ENCODE assay signal across 11 mouse cellular contexts in genomic region chr3:79576468-79576816, GRCm38 (mm10). TPM values are rescaled to one million over a fixed set of nuclear protein-coding genes. Genes with fewer than 3 reads are reported as not detected.
DNase-seq lines count a peak whose midpoint lies in the region; ATAC-seq and TF ChIP-seq lines count a peak whose summit lies in the region.
"Had no signal": no experiment of that assay in that cellular context is flagged by ENCODE, and none has a peak within 500 bp of the region (broad histone marks: within the 10 kb centered on the region; RNA-seq: fewer than 3 reads in every experiment).

No protein-coding gene starts in this region.

- H3K27me3 ChIP-seq in kidney, embryonic 14.5 days (ENCODE audit: control insufficient read depth, insufficient read depth, low read length) = no peaks in the 10 kb centered on the region
- no peaks in the 10 kb centered on the region for H3K27me3 ChIP-seq in neural tube, embryonic 13.5 days
- no peaks in the 10 kb centered on the region for H3K27me3 ChIP-seq in intestine, embryonic 15.5 days (replicated peaks)
- no peaks in the 10 kb centered on the region for H3K27me3 ChIP-seq in stomach, postnatal 0 days (ENCODE audit: control insufficient read depth, insufficient read depth, low read length)

- no peak for TF ChIP-seq CTCF in stomach, postnatal 0 days (IDR thresholded peaks at IDR 0.05; ENCODE audit: low read depth)

- TF ChIP-seq EP300 in stomach, postnatal 0 days (optimal IDR thresholded peaks at IDR 0.05) = no peak

- H3K4me2 ChIP-seq in kidney, embryonic 14.5 days (replicated peaks; ENCODE audit: low read depth, low read length) = peak overlapping the region; percentile 15; the same call in 1 of the 2 replicates
- 0 out of 2 replicates have a peak overlapping the region, but pooled peaks have one; percentile 11 for H3K4me2 ChIP-seq in neural tube, embryonic 13.5 days
- 0 out of 2 replicates have a peak overlapping the region, but pooled peaks have one; percentile 26 for H3K4me2 ChIP-seq in intestine, embryonic 15.5 days (replicated peaks)
- H3K4me2 ChIP-seq in stomach, postnatal 0 days (replicated peaks; ENCODE audit: low read depth) = no peak overlapping the region

- no peaks in the 10 kb centered on the region for H3K9me3 ChIP-seq in kidney, embryonic 14.5 days (ENCODE audit: control insufficient read depth, low read length)
- H3K9me3 ChIP-seq in neural tube, embryonic 13.5 days = no peaks in the 10 kb centered on the region
- H3K9me3 ChIP-seq in intestine, embryonic 15.5 days = no peaks in the 10 kb centered on the region
- H3K9me3 ChIP-seq in stomach, postnatal 0 days (ENCODE audit: control insufficient read depth, low read length) = no peaks in the 10 kb centered on the region
- H3K9me3 ChIP-seq: G1E had no signal

- H3K27ac ChIP-seq in kidney, embryonic 14.5 days (ENCODE audit: low read depth, low read length) = no peak overlapping the region
- H3K27ac ChIP-seq in neural tube, embryonic 13.5 days (replicated peaks) = peak overlapping the region; percentile 64
- H3K27ac ChIP-seq in intestine, embryonic 15.5 days = no peak overlapping the region
- no peak overlapping the region for H3K27ac ChIP-seq in stomach, postnatal 0 days (replicated peaks)

- no peak overlapping the region for H3K4me3 ChIP-seq in kidney, embryonic 14.5 days (ENCODE audit: low read length)
- no peak overlapping the region for H3K4me3 ChIP-seq in neural tube, embryonic 13.5 days
- H3K4me3 ChIP-seq in intestine, embryonic 15.5 days (replicated peaks) = no peak overlapping the region
- H3K4me3 ChIP-seq in stomach, postnatal 0 days (ENCODE audit: low read depth, low read length) = no peak overlapping the region

- no peak for DNase-seq in kidney, postnatal 4 days
- no peak for DNase-seq in neural tube, embryonic 10.5 days (ENCODE audit: extremely low spot score, low spot score)
- no peak for DNase-seq in stomach, postnatal 0 days (ENCODE audit: low spot score)
- no peak for DNase-seq in gastrocnemius, adult 18-20 months (ENCODE audit: low spot score)
- DNase-seq in spleen, postnatal 14 days (ENCODE audit: low spot score in 2 of 2) = no peak
- DNase-seq: layer of hippocampus, adult 9-11 months had no signal

- 13% methylated on average over 3 of the region's 3 CpGs for WGBS in kidney, embryonic 14.5 days
- WGBS in neural tube, embryonic 13.5 days = 29% methylated on average over 3 of the region's 3 CpGs
- 15% methylated on average over 3 of the region's 3 CpGs for WGBS in intestine, embryonic 15.5 days
- 5% methylated on average over 3 of the region's 3 CpGs for WGBS in stomach, postnatal 0 days

- no peak overlapping the region for H3K9ac ChIP-seq in kidney, embryonic 14.5 days (ENCODE audit: low read depth, low read length)
- H3K9ac ChIP-seq in neural tube, embryonic 13.5 days = no peak overlapping the region
- no peak overlapping the region for H3K9ac ChIP-seq in intestine, embryonic 15.5 days
- H3K9ac ChIP-seq in stomach, postnatal 0 days (ENCODE audit: low read length) = no peak overlapping the region

- peak; percentile 40; the same call in 1 of the 2 replicates for ATAC-seq in kidney, embryonic 14.5 days (ENCODE audit: low FRiP score, low TSS enrichment)
- 0 out of 2 replicates have a peak, but pooled peaks have one; percentile 20 for ATAC-seq in neural tube, embryonic 13.5 days (ENCODE audit: low read depth)
- ATAC-seq in intestine, embryonic 15.5 days = peak; percentile 22
- peak; percentile 30; the same call in 1 of the 2 replicates for ATAC-seq in stomach, postnatal 0 days (ENCODE audit: low FRiP score, low TSS enrichment)
- ATAC-seq: activated CD4-positive, CD25-positive, alpha-beta regulatory T cell, adult 4 months had no signal

- H3K36me3 ChIP-seq in kidney, embryonic 14.5 days (ENCODE audit: control insufficient read depth, insufficient read depth, low read length) = no peaks in the 10 kb centered on the region
- no peaks in the 10 kb centered on the region for H3K36me3 ChIP-seq in neural tube, embryonic 13.5 days
- H3K36me3 ChIP-seq in intestine, embryonic 15.5 days = no peaks in the 10 kb centered on the region
- no peaks in the 10 kb centered on the region for H3K36me3 ChIP-seq in stomach, postnatal 0 days (ENCODE audit: control insufficient read depth, insufficient read depth, low read length)
- H3K36me3 ChIP-seq: G1E had no signal

- peaks cover 4% of the 10 kb centered on the region; the same call in 1 of the 2 replicates for H3K4me1 ChIP-seq in kidney, embryonic 14.5 days (ENCODE audit: control insufficient read depth, insufficient read depth, low read length)
- peaks cover 13% of the 10 kb centered on the region; the same call in 1 of the 2 replicates for H3K4me1 ChIP-seq in neural tube, embryonic 13.5 days (replicated peaks)
- H3K4me1 ChIP-seq in intestine, embryonic 15.5 days (replicated peaks) = peaks cover 6% of the 10 kb centered on the region; the same call in 1 of the 2 replicates
- no peaks in the 10 kb centered on the region for H3K4me1 ChIP-seq in stomach, postnatal 0 days (replicated peaks; ENCODE audit: control insufficient read depth, insufficient read depth)

RNA-seq across cellular contexts. Expression of gene Fnip2, which starts 8.8 kb away (rescaled TPM):
- polyA plus RNA-seq in kidney, embryonic 14.5 days (2014; fragmentation: Nextera tagmentation; extraction: Ambion mirVana) = 4.4 and 6.9 TPM in 2 replicates
- 5.9 and 7.0 TPM in 2 replicates for polyA plus RNA-seq in neural tube, embryonic 13.5 days (2015; fragmentation: Nextera tagmentation; extraction: Ambion mirVana)
- polyA plus RNA-seq in intestine, embryonic 15.5 days (2015; fragmentation: Nextera tagmentation; extraction: Ambion mirVana) = 3.3 and 3.9 TPM in 2 replicates
- 2.5 and 2.6 TPM in 2 replicates for polyA plus RNA-seq in stomach, postnatal 0 days (2015; fragmentation: Nextera tagmentation; extraction: Ambion mirVana)
- total RNA-seq in gastrocnemius, adult 18-20 months (2021) = 1 to 10 TPM; 3.4 to 4.6 TPM

RNA-seq across cellular contexts. Expression of gene Ppid, which starts 14.7 kb away (rescaled TPM):
- 164 and 189 TPM in 2 replicates for polyA plus RNA-seq in kidney, embryonic 14.5 days (2014; fragmentation: Nextera tagmentation; extraction: Ambion mirVana)
- 161 and 165 TPM in 2 replicates for polyA plus RNA-seq in neural tube, embryonic 13.5 days (2015; fragmentation: Nextera tagmentation; extraction: Ambion mirVana)
- polyA plus RNA-seq in intestine, embryonic 15.5 days (2015; fragmentation: Nextera tagmentation; extraction: Ambion mirVana) = 148 and 164 TPM in 2 replicates
- 38.3 and 39.0 TPM in 2 replicates for polyA plus RNA-seq in stomach, postnatal 0 days (2015; fragmentation: Nextera tagmentation; extraction: Ambion mirVana)
- 10 to 100 TPM; 41.0 to 46.1 TPM for total RNA-seq in gastrocnemius, adult 18-20 months (2021)

RNA-seq across cellular contexts. Expression of gene 4930579G24Rik, which starts 52.4 kb away (rescaled TPM):
- polyA plus RNA-seq in kidney, embryonic 14.5 days (2014; fragmentation: Nextera tagmentation; extraction: Ambion mirVana) = 30.9 and 35.6 TPM in 2 replicates
- polyA plus RNA-seq in neural tube, embryonic 13.5 days (2015; fragmentation: Nextera tagmentation; extraction: Ambion mirVana) = 10.0 and 11.1 TPM in 2 replicates
- polyA plus RNA-seq in intestine, embryonic 15.5 days (2015; fragmentation: Nextera tagmentation; extraction: Ambion mirVana) = 19.9 and 22.5 TPM in 2 replicates
- polyA plus RNA-seq in stomach, postnatal 0 days (2015; fragmentation: Nextera tagmentation; extraction: Ambion mirVana) = 10.1 and 11.1 TPM in 2 replicates
- total RNA-seq in gastrocnemius, adult 18-20 months (2021) = 1 to 10 TPM; 1.0 to 1.3 TPM

RNA-seq across cellular contexts. Expression of gene Etfdh, which starts 52.9 kb away (rescaled TPM):
- 47.0 and 60.9 TPM in 2 replicates for polyA plus RNA-seq in kidney, embryonic 14.5 days (2014; fragmentation: Nextera tagmentation; extraction: Ambion mirVana)
- 49.7 and 51.3 TPM in 2 replicates for polyA plus RNA-seq in neural tube, embryonic 13.5 days (2015; fragmentation: Nextera tagmentation; extraction: Ambion mirVana)
- polyA plus RNA-seq in intestine, embryonic 15.5 days (2015; fragmentation: Nextera tagmentation; extraction: Ambion mirVana) = 87.5 and 88.0 TPM in 2 replicates
- 74.1 and 79.6 TPM in 2 replicates for polyA plus RNA-seq in stomach, postnatal 0 days (2015; fragmentation: Nextera tagmentation; extraction: Ambion mirVana)
- 100 to 1,000 TPM; 117 to 139 TPM for total RNA-seq in gastrocnemius, adult 18-20 months (2021)
